Mouse (Mus musculus): Measurements from ENCODE around the gene Styx.
"Not testable (repeated sequence)": the region's sequence is repeated elsewhere in the genome, so short reads cannot be mapped to it uniquely, and the experiment has no call there.

Gene Styx

GRCm38 (mm10) chr14:45364211-45365195 is 13.6 kb downstream of the Styx start:
- peak in 1 of 2 experiments; percentile 23 for DNase-seq (ENCODE audit: low spot score in 2 of 2)

- no peak for DNase-seq (ENCODE audit: low spot score in 2 of 2)
Observed at GRCm38 (mm10) chr14:45365196-45365587, 14.3 kb downstream of the Styx start.

DNA sequence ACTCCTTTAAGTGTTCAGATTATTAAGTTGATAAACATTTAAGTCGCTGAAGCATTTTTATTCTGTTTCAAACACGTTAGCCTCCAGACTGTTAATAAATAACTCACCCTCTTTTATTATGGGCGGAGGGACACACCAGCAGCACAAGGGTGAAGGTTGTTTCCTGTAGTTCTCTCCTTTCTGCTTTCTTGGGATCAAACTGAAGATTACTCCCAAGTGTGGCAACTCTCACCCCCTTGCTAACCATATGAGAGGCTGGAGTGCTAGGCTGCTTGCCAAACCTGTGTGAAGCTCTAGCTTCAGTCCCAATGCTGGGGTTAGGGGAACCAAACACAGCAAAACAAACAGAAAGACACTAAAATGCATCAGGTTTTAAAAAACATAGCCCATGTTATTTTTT is 27.9 kb downstream of the Styx start:
- DNase-seq (ENCODE audit: low spot score in 2 of 2) = no peak

GRCm38 (mm10) chr14:45380756-45381155 is 29.9 kb downstream of the Styx start:
- no peak for DNase-seq (ENCODE audit: low spot score in 2 of 2)

GRCm38 (mm10) chr14:45382912-45383311 is 32.0 kb downstream of the Styx start:
- DNase-seq (ENCODE audit: low spot score in 2 of 2) = no peak

- DNase-seq (ENCODE audit: low spot score in 2 of 2) = no peak
Observed at GRCm38 (mm10) chr14:45385596-45385995, 34.7 kb downstream of the Styx start.

DNA sequence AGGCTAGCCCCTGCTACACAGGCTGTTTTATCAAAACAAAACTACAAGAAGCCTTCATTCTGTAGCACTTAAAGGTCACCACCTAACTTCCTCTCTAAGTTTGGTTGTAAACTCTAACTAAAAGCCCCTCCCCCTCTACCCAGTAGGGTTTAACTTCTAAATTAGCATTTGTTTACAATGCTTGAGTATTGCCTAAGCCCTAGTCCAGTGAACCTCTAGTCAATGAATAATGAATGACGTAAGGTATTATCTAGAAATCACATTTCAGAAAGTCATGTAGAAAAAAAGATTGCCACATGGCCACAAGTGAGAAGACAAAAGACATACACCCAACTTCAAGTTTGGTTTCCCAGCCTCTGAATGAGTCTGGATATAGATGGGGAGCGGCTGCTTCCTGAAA is 36.6 kb downstream of the Styx start:
- no peak for DNase-seq (ENCODE audit: low spot score in 2 of 2)

GRCm38 (mm10) chr14:45388345-45389181 is 37.7 kb downstream of the Styx start:
- DNase-seq (ENCODE audit: low spot score in 2 of 2) = peak; percentile 76 to 86

- DNase-seq (ENCODE audit: low spot score in 2 of 2) = no peak
Observed at GRCm38 (mm10) chr14:45389194-45389593, 38.3 kb downstream of the Styx start.

- DNase-seq (ENCODE audit: low spot score in 2 of 2) = no peak
Observed at GRCm38 (mm10) chr14:45399836-45400235, 48.9 kb downstream of the Styx start.

GRCm38 (mm10) chr14:45403651-45404050 is 52.8 kb downstream of the Styx start:
- no peak for DNase-seq (ENCODE audit: low spot score in 2 of 2)

GRCm38 (mm10) chr14:45404813-45405212 is 53.9 kb downstream of the Styx start, which contains the start of gene Gnpnat1:
Gene Gnpnat1 (minus strand): TSS chr14:45404913.
- DNase-seq (ENCODE audit: low spot score in 2 of 2) = not testable (repeated sequence)

- no peak for DNase-seq (ENCODE audit: low spot score in 2 of 2)
Observed at GRCm38 (mm10) chr14:45416265-45416664, 65.4 kb downstream of the Styx start.

GRCm38 (mm10) chr14:45418553-45418952 is 67.7 kb downstream of the Styx start:
- no peak for DNase-seq (ENCODE audit: low spot score in 2 of 2)

GRCm38 (mm10) chr14:45419323-45419722 is 68.4 kb downstream of the Styx start:
- no peak for DNase-seq (ENCODE audit: low spot score in 2 of 2)

DNA sequence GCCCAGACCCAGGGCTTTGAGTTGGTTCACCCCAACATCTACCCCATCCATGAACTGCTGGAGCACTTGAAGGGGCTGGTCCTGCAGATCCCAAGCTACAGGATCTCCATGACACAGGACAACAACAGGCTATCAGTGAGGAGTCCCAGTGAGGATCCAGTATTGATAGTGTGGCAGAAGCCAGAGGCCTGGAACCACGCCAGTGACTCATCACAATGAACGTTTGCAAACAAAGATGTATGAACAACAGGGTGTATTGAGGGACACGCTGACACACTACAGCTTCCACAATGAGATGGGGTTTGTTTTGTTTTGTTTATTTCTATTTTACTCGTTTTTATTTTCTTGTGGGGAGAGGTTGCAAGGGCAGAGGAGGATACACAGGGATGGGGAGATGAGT is 71.5 kb downstream of the Styx start:
- no peak for DNase-seq (ENCODE audit: low spot score in 2 of 2)

DNA sequence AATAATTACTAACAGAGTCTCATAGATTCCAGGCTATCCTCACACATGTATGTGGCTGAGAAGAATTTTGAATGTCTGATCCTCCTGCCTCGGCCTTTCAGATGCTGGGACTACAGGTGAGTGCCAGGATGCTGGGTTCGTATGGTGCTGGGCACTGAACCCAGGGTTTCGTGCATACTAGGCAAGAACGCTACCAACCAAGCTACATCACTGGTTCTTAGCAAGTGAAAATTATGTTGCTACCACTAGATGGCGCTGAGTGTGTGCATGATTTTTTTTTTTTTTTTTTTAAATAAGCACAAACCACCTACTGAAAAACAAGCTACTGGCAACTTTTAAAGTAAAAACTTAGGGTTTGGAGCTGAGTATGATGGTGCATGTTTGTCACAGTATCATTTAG is 72.3 kb downstream of the Styx start:
- peak in 1 of 2 experiments; percentile 14 for DNase-seq (ENCODE audit: low spot score in 2 of 2)

DNA sequence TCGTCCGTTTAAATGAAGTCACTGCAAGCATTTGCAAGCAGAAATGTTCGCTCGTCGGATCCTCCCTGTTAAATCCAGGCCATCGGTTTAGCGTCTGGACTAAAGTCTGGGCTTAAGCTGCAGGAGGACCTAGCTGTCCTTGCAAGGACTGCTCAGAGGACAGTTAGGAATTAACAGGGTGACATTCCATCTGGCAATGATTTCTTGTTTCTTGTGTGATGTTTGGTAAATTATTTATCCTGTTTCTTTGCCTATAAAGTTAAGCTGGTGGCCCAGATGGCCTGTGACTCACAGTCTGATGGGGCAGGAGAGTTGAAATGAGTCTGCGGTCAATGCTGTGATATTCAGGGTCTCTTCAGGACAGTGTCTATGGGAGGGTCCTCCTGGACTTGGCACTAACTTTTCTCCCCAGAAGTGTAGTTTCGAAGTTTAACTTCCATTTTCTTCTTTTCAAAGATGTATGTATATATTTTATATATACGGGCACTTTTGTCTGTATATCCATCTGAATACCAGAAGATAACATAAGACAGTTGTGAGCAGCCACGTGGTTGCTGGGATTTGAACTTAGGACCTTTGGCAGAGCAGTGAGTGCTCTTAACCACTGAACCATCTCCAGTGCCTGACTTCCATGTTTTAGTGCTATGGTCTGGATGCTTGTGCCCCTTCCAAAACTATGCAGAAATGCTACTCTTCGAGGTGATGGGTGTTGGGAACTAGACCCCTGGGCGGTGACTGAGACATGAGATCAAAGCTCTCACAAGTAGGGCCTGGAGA is 79.4 kb downstream of the Styx start:
- no peak for DNase-seq (ENCODE audit: low spot score in 2 of 2)

DNA sequence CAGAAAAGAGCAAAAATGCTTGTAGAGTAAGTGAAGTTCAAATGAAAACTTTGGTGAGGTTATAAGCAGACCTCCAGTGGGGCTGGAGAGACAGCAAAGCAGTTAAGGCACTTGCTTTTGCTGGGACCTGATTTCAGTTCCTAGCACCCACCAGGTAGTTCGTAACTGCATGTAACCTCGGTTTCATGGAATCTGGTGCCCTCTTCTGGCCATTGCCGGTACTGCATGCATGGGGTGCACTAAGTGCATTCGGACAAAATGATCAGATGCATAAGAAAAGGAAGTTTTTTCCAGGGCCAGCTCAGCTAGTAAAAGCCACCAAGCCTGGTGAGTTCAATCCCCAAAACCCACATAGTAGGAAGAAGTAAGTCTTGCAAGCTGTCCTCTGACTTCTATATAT is 81.1 kb downstream of the Styx start:
- DNase-seq (ENCODE audit: low spot score in 2 of 2) = no peak

GRCm38 (mm10) chr14:45434220-45434619 is 83.3 kb downstream of the Styx start:
- DNase-seq (ENCODE audit: low spot score in 2 of 2) = no peak

- DNase-seq (ENCODE audit: low spot score in 2 of 2) = no peak
Observed at GRCm38 (mm10) chr14:45438250-45438930, 87.5 kb downstream of the Styx start.
